Mouse (Mus musculus) heart, embryonic 10.5 days (tissue): ENCODE measurements at regions not wholly inside any gene's neighbourhood (a gene's known extent, or its start where the extent isn't known, plus 50 kb on each side); places are given as distances from the start of the nearest gene placed in this dataset.
A peak's percentile ranks its signal among the peaks of the same experiment; 100 is the strongest.

Experiments used
- DNase-seq: peaks from one replicate; pipeline ENCODE4 v3.0.0-alpha.2; 2017; ENCODE audit warnings: low spot score
- H3K27ac ChIP-seq: fragments of 300-500 bp; sonication (generic); 2 replicates; pipeline ENCODE4 v1.5.1; 2016; ENCODE audit warnings: mild to moderate bottlenecking
- H3K27me3 ChIP-seq: fragments of 300-500 bp; sonication (generic); 2 replicates; pipeline ENCODE4 v1.6.1; 2016; ENCODE audit warnings: mild to moderate bottlenecking; ENCODE audit not compliant: poor library complexity, insufficient read depth, severe bottlenecking
- H3K36me3 ChIP-seq: fragments of 300-500 bp; sonication (generic); 2 replicates; pipeline ENCODE4 v1.6.1; 2016; ENCODE audit warnings: mild to moderate bottlenecking, moderate library complexity
- H3K4me1 ChIP-seq: fragments of 300-500 bp; sonication (generic); 2 replicates; pipeline ENCODE4 v1.6.1; 2016; ENCODE audit warnings: mild to moderate bottlenecking
- H3K4me3 ChIP-seq: fragments of 300-500 bp; sonication (generic); 2 replicates; pipeline ENCODE4 v1.5.1; 2016; ENCODE audit warnings: mild to moderate bottlenecking, moderate library complexity
- H3K9me3 ChIP-seq: fragments of 300-500 bp; sonication (generic); 2 replicates; pipeline ENCODE4 v1.6.1; 2016; ENCODE audit warnings: mild to moderate bottlenecking, moderate library complexity
- WGBS: fragments of 180-500 bp; shearing (Covaris S2); methylation state at CpG from one replicate; pipeline ENCODE4 v1.1.7; 2016; 5-methylcytosine and 5-hydroxymethylcytosine counted together

DNA sequence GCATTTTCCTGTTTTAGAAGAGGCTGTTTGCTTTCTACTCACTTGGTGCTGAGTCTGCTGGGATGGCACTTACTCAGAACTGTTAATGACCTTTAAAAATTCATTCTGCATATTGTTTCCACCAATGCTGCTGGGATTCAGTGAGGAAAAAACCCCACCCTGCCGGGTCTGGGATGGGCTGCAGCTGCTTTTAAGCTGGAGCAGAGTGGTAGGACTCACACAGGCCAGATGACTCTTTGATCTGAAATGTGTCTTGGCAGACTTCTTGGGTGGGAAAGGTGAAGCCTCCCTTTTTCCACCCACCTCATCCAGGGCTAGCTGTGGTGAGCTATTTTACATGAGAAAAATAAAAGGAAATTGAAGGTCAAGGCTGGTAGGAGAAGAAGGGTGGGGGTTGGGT is 56.4 kb upstream of the Ddhd1 start:
- WGBS = 44% methylated on average over 1 of the region's 1 CpGs
- Histone ChIP-seq H3K36me3 (no peaks in the 10 kb centered on the region), H3K9me3 (no peaks in the 10 kb centered on the region), H3K4me1 (no peaks in the 10 kb centered on the region), H3K4me3 (no peak overlapping the region), H3K27ac (no peak overlapping the region), H3K27me3 (no peaks in the 10 kb centered on the region)
- no peak for DNase-seq

- H3K27me3 ChIP-seq = no peaks in the 10 kb centered on the region
- no peak overlapping the region for H3K27ac ChIP-seq
- H3K4me1 ChIP-seq = no peaks in the 10 kb centered on the region
- no peak for DNase-seq
- H3K9me3 ChIP-seq = no peaks in the 10 kb centered on the region
- H3K4me3 ChIP-seq = no peak overlapping the region
- no peaks in the 10 kb centered on the region for H3K36me3 ChIP-seq
Observed at GRCm38 (mm10) chr14:45714786-45715185, 56.8 kb upstream of the Ddhd1 start.

DNA sequence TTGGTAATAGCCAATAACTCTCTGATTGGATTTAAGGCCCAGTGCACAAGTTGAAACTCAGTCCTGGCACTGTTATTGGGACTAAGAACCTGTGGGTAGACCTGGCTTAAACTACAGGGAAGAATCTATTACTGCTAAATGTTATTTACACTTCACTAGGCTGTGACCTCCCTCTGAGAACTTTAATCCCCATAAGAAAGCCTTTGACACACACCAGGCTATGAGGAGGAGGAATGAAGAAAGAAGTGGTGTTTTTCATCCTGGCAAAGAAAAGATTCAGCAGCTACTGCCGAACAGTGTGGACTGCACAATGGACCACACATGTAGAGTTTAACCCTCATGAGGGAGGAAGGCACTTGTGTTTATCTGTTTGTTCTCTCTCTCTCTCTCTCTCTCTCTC is 58.2 kb upstream of the Ddhd1 start:
- Histone ChIP-seq H3K9me3 (no peaks in the 10 kb centered on the region), H3K4me1 (no peaks in the 10 kb centered on the region), H3K4me3 (no peak overlapping the region), H3K36me3 (no peaks in the 10 kb centered on the region), H3K27ac (no peak overlapping the region), H3K27me3 (no peaks in the 10 kb centered on the region)
- no peak for DNase-seq
- WGBS = 57% methylated on average over 1 of the region's 1 CpGs

- Histone ChIP-seq H3K27ac (no peak overlapping the region), H3K4me3 (no peak overlapping the region), H3K4me1 (no peaks in the 10 kb centered on the region), H3K36me3 (no peaks in the 10 kb centered on the region), H3K27me3 (no peaks in the 10 kb centered on the region), H3K9me3 (0 out of 2 replicates have a peak, but pooled peaks cover 5% of the 10 kb centered on the region)
- whole genome bisulfite sequencing = 55% methylated on average over 6 of the region's 6 CpGs
- no peak for DNase-seq
Observed at GRCm38 (mm10) chr14:45722887-45723286, 64.9 kb upstream of the Ddhd1 start.

DNA sequence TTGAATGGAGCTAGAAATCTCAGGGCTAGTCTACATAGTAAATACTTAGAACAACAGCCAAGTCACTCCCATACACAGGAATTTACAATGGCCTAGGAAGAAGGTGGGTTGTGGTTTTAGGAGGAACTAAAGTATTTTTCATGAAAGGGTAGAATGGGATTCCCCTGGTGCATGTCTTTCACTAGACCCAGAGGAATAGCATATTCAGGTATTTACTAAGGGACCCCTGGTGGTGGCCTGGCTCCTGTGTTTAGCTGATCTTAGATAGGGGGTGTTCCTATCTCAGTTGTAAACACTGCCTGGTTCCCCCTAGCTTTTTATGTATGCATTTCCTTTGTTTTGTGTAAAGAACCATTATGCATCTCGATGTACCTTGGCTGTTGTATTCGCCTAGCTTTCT is 66.4 kb upstream of the Ddhd1 start:
- WGBS = 85% methylated on average over 2 of the region's 2 CpGs

GRCm38 (mm10) chr14:45734530-45735410 is 76.8 kb upstream of the Ddhd1 start:
- DNase-seq = no peak
- Histone ChIP-seq H3K4me3 (no peak overlapping the region), H3K4me1 (peaks cover 7% of the 10 kb centered on the region), H3K36me3 (no peaks in the 10 kb centered on the region), H3K27ac (no peak overlapping the region), H3K27me3 (no peaks in the 10 kb centered on the region), H3K9me3 (no peaks in the 10 kb centered on the region)
- 58% methylated on average over 10 of the region's 10 CpGs for WGBS

More for the DNA sequence above, 66.4 kb upstream of the Ddhd1 start:
- H3K27ac ChIP-seq = no peak overlapping the region
- H3K36me3 ChIP-seq = no peaks in the 10 kb centered on the region
- DNase-seq = no peak
- H3K4me1 ChIP-seq = no peaks in the 10 kb centered on the region
- H3K4me3 ChIP-seq = no peak overlapping the region
- H3K9me3 ChIP-seq = 0 out of 2 replicates have a peak, but pooled peaks cover 5% of the 10 kb centered on the region
- no peaks in the 10 kb centered on the region for H3K27me3 ChIP-seq

GRCm38 (mm10) chr14:45737966-45738365 is 80.0 kb upstream of the Ddhd1 start:
- no peaks in the 10 kb centered on the region for H3K27me3 ChIP-seq
- H3K4me3 ChIP-seq = no peak overlapping the region
- H3K9me3 ChIP-seq = no peaks in the 10 kb centered on the region
- no peak overlapping the region for H3K27ac ChIP-seq
- no peaks in the 10 kb centered on the region for H3K36me3 ChIP-seq
- peaks cover 13% of the 10 kb centered on the region for H3K4me1 ChIP-seq
- WGBS = 82% methylated on average over 2 of the region's 2 CpGs
- no peak for DNase-seq

GRCm38 (mm10) chr14:45739638-45740037 is 81.7 kb upstream of the Ddhd1 start:
- no peak for DNase-seq
- H3K27ac ChIP-seq = 0 out of 2 replicates have a peak overlapping the region, but pooled peaks have one; percentile 4
- H3K27me3 ChIP-seq = no peaks in the 10 kb centered on the region
- H3K36me3 ChIP-seq = no peaks in the 10 kb centered on the region
- no peaks in the 10 kb centered on the region for H3K9me3 ChIP-seq
- H3K4me3 ChIP-seq = no peak overlapping the region
- peaks cover 13% of the 10 kb centered on the region for H3K4me1 ChIP-seq

- H3K4me3 ChIP-seq = no peak overlapping the region
- H3K4me1 ChIP-seq = peaks cover 13% of the 10 kb centered on the region
- 35% methylated on average over 3 of the region's 3 CpGs for WGBS
- 0 out of 2 replicates have a peak overlapping the region, but pooled peaks have one; percentile 62 for H3K27ac ChIP-seq
- H3K9me3 ChIP-seq = no peaks in the 10 kb centered on the region
- H3K36me3 ChIP-seq = no peaks in the 10 kb centered on the region
- DNase-seq = peak; percentile 76
- H3K27me3 ChIP-seq = no peaks in the 10 kb centered on the region
Observed at GRCm38 (mm10) chr14:45740662-45741061, 82.7 kb upstream of the Ddhd1 start.

- H3K4me1 ChIP-seq = no peaks in the 10 kb centered on the region
- H3K36me3 ChIP-seq = no peaks in the 10 kb centered on the region
- 85% methylated on average over 5 of the region's 5 CpGs for WGBS
- DNase-seq = no peak
- no peak overlapping the region for H3K4me3 ChIP-seq
- no peak overlapping the region for H3K27ac ChIP-seq
- no peaks in the 10 kb centered on the region for H3K27me3 ChIP-seq
- H3K9me3 ChIP-seq = no peaks in the 10 kb centered on the region
Observed at GRCm38 (mm10) chr14:45746176-45746575, 88.2 kb upstream of the Ddhd1 start.

DNA sequence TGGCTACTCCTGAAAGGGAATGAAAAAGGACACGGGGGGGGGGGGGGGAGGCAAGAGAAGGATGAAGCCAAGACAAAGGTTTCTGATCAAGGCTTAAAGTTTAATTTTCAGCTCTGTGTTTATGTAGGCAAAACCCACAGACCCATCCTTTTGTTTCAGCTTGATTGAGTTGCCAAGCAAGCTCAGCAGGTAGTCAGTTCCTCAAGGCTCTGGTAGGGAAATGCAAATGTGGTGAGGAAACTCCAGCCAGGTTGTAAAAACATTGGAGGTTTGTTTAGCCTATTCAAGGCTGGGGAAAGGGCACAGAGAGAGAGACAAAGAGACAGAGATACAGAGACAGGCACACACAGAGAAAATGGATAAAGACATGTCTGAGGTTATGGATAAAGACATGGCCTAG is 99.4 kb upstream of the Ddhd1 start:
- Histone ChIP-seq H3K4me1 (no peaks in the 10 kb centered on the region), H3K36me3 (no peaks in the 10 kb centered on the region), H3K4me3 (no peak overlapping the region), H3K9me3 (no peaks in the 10 kb centered on the region), H3K27ac (no peak overlapping the region), H3K27me3 (no peaks in the 10 kb centered on the region)
- no peak for DNase-seq
- WGBS = 10% methylated on average over 1 of the region's 1 CpGs

GRCm38 (mm10) chr14:45760890-45761680 is 103.1 kb upstream of the Ddhd1 start:
- Histone ChIP-seq H3K36me3 (no peaks in the 10 kb centered on the region), H3K4me3 (no peak overlapping the region), H3K4me1 (no peaks in the 10 kb centered on the region), H3K9me3 (no peaks in the 10 kb centered on the region), H3K27ac (no peak overlapping the region), H3K27me3 (no peaks in the 10 kb centered on the region)
- DNase-seq = peak; percentile 68
- WGBS = 91% methylated on average over 16 of the region's 16 CpGs

DNA sequence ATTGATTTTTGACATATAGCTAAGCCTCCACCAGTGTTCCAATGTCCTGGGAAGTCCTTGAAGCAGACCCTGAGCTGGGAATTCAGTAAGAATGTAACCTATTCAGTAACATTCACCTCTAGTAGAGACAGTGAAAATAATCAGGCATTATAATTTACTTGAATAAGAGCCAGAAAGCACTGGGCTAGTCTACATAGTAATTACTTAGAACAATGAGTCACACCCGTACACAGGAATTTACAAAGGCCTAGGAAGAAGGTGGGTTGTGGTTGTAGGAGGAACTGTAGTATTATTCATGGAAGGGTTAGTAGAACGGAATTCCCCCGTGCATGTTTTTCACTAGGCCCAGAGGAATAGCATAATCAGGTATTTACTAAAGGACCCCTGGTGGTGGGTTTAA is 106.3 kb upstream of the Ddhd1 start:
- Histone ChIP-seq H3K4me3 (no peak overlapping the region), H3K9me3 (no peaks in the 10 kb centered on the region), H3K4me1 (no peaks in the 10 kb centered on the region), H3K36me3 (no peaks in the 10 kb centered on the region), H3K27ac (no peak overlapping the region), H3K27me3 (no peaks in the 10 kb centered on the region)
- 61% methylated on average over 3 of the region's 3 CpGs for WGBS
- DNase-seq = no peak
